Mouse (Mus musculus): ENCODE data around the gene Krtap1-5. TPM values are rescaled to one million over a fixed set of nuclear protein-coding genes. Genes with fewer than 3 reads are reported as not detected.

Gene Krtap1-5
- polyA plus RNA-seq, 1 experiment from 2014 or later = not detected

- Histone ChIP-seq H3K36me3 (no peaks in the 10 kb centered on the region), H3K4me2 (no peak overlapping the region), H3K4me1 (no peaks in the 10 kb centered on the region), H3K4me3 (no peak overlapping the region), H3K27me3 (no peaks in the 10 kb centered on the region), H3K27ac (no peak overlapping the region), H3K9me3 (no peaks in the 10 kb centered on the region), H3K9ac (no peak overlapping the region)
- 82% methylated on average over 5 of the region's 5 CpGs for WGBS
- no peak for ATAC-seq (ENCODE audit: insufficient number of reproducible peaks, insufficient read depth, low FRiP score, low TSS enrichment, low read depth)
These were observed 235 bp upstream of the Krtap1-5 start for GRCm38 (mm10) chr11:99581051-99581450.

- no peaks in the 10 kb centered on the region for H3K27me3 ChIP-seq
- H3K4me3 ChIP-seq = no peak overlapping the region
- H3K27ac ChIP-seq = no peak overlapping the region
- peak overlapping the region; percentile 53 for H3K4me2 ChIP-seq
- no peaks in the 10 kb centered on the region for H3K9me3 ChIP-seq
- WGBS = 7% methylated on average over 7 of the region's 7 CpGs
- H3K36me3 ChIP-seq = no peaks in the 10 kb centered on the region
- H3K4me1 ChIP-seq = 0 out of 2 replicates have a peak, but pooled peaks cover 2% of the 10 kb centered on the region
- ATAC-seq (ENCODE audit: insufficient number of reproducible peaks, insufficient read depth, low FRiP score, low TSS enrichment, low read depth) = no peak
- 0 out of 2 replicates have a peak overlapping the region, but pooled peaks have one; percentile 51 for H3K9ac ChIP-seq
These were observed 6.7 kb downstream of the Krtap1-5 start for GRCm38 (mm10) chr11:99574106-99574505.

GRCm38 (mm10) chr11:99573164-99573563, 7.7 kb downstream of the Krtap1-5 start:
- no peak overlapping the region for H3K27ac ChIP-seq
- no peak overlapping the region for H3K4me2 ChIP-seq
- H3K4me1 ChIP-seq = 0 out of 2 replicates have a peak, but pooled peaks cover 2% of the 10 kb centered on the region
- H3K9me3 ChIP-seq = no peaks in the 10 kb centered on the region
- 63% methylated on average over 4 of the region's 4 CpGs for WGBS
- ATAC-seq (ENCODE audit: insufficient number of reproducible peaks, insufficient read depth, low FRiP score, low TSS enrichment, low read depth) = no peak
- H3K9ac ChIP-seq = no peak overlapping the region
- H3K36me3 ChIP-seq = no peaks in the 10 kb centered on the region
- no peaks in the 10 kb centered on the region for H3K27me3 ChIP-seq
- no peak overlapping the region for H3K4me3 ChIP-seq

- 86% methylated on average over 7 of the region's 7 CpGs for WGBS
- ATAC-seq (ENCODE audit: insufficient number of reproducible peaks, insufficient read depth, low FRiP score, low TSS enrichment, low read depth) = no peak
- Histone ChIP-seq H3K4me2 (no peak within 1 kb of the TSS), H3K27me3 (no peaks in the 10 kb centered on the region), H3K27ac (no peak within 1 kb of the TSS), H3K4me3 (no peak within 1 kb of the TSS), H3K9me3 (no peaks in the 10 kb centered on the region), H3K4me1 (no peaks in the 10 kb centered on the region), H3K36me3 (no peaks in the 10 kb centered on the region), H3K9ac (no peak within 1 kb of the TSS)
These were observed 14.3 kb downstream of the Krtap1-5 start, which contains the start of gene Krtap3-1 for GRCm38 (mm10) chr11:99566530-99566929. Gene Krtap3-1 (minus strand): TSS chr11:99566630.

GRCm38 (mm10) chr11:99562580-99562979, 18.2 kb downstream of the Krtap1-5 start:
- H3K9ac ChIP-seq = no peak overlapping the region
- no peak overlapping the region for H3K4me3 ChIP-seq
- no peak overlapping the region for H3K4me2 ChIP-seq
- no peak for ATAC-seq (ENCODE audit: insufficient number of reproducible peaks, insufficient read depth, low FRiP score, low TSS enrichment, low read depth)
- H3K27ac ChIP-seq = no peak overlapping the region
- no peaks in the 10 kb centered on the region for H3K36me3 ChIP-seq
- no peaks in the 10 kb centered on the region for H3K27me3 ChIP-seq
- no peaks in the 10 kb centered on the region for H3K4me1 ChIP-seq
- WGBS = 79% methylated on average over 6 of the region's 6 CpGs
- H3K9me3 ChIP-seq = no peaks in the 10 kb centered on the region

GRCm38 (mm10) chr11:99559366-99559765, 21.4 kb downstream of the Krtap1-5 start, which contains the start of gene Gm11939:
Gene Gm11939 (minus strand): TSS chr11:99559466.
- H3K36me3 ChIP-seq = no peaks in the 10 kb centered on the region
- no peak within 1 kb of the TSS for H3K4me3 ChIP-seq
- no peak within 1 kb of the TSS for H3K4me2 ChIP-seq
- 91% methylated on average over 9 of the region's 9 CpGs for WGBS
- H3K27me3 ChIP-seq = no peaks in the 10 kb centered on the region
- H3K27ac ChIP-seq = no peak within 1 kb of the TSS
- H3K9ac ChIP-seq = no peak within 1 kb of the TSS
- no peaks in the 10 kb centered on the region for H3K9me3 ChIP-seq
- no peak for ATAC-seq (ENCODE audit: insufficient number of reproducible peaks, insufficient read depth, low FRiP score, low TSS enrichment, low read depth)
- H3K4me1 ChIP-seq = no peaks in the 10 kb centered on the region

GRCm38 (mm10) chr11:99557976-99558745, 22.7 kb downstream of the Krtap1-5 start:
- H3K36me3 ChIP-seq = no peaks in the 10 kb centered on the region
- 75% methylated on average over 3 of the region's 3 CpGs for WGBS
- no peak overlapping the region for H3K9ac ChIP-seq
- H3K27ac ChIP-seq = no peak overlapping the region
- no peak for ATAC-seq (ENCODE audit: insufficient number of reproducible peaks, insufficient read depth, low FRiP score, low TSS enrichment, low read depth)
- no peak overlapping the region for H3K4me3 ChIP-seq
- H3K9me3 ChIP-seq = no peaks in the 10 kb centered on the region
- H3K4me2 ChIP-seq = no peak overlapping the region
- no peaks in the 10 kb centered on the region for H3K27me3 ChIP-seq
- no peaks in the 10 kb centered on the region for H3K4me1 ChIP-seq

GRCm38 (mm10) chr11:99556753-99557152, 24.1 kb downstream of the Krtap1-5 start, which contains the start of gene Krtap3-2:
Gene Krtap3-2 (minus strand): TSS chr11:99556853.
- H3K4me3 ChIP-seq = no peak within 1 kb of the TSS
- H3K9ac ChIP-seq = no peak within 1 kb of the TSS
- WGBS = 87% methylated on average over 2 of the region's 2 CpGs
- no peaks in the 10 kb centered on the region for H3K27me3 ChIP-seq
- no peaks in the 10 kb centered on the region for H3K9me3 ChIP-seq
- no peak within 1 kb of the TSS for H3K4me2 ChIP-seq
- no peak for ATAC-seq (ENCODE audit: insufficient number of reproducible peaks, insufficient read depth, low FRiP score, low TSS enrichment, low read depth)
- no peaks in the 10 kb centered on the region for H3K4me1 ChIP-seq
- no peaks in the 10 kb centered on the region for H3K36me3 ChIP-seq
- no peak within 1 kb of the TSS for H3K27ac ChIP-seq

GRCm38 (mm10) chr11:99556195-99556594, 24.6 kb downstream of the Krtap1-5 start:
- Histone ChIP-seq H3K9ac (no peak overlapping the region), H3K36me3 (no peaks in the 10 kb centered on the region), H3K4me1 (no peaks in the 10 kb centered on the region), H3K4me3 (no peak overlapping the region), H3K4me2 (no peak overlapping the region), H3K27ac (no peak overlapping the region), H3K27me3 (no peaks in the 10 kb centered on the region), H3K9me3 (no peaks in the 10 kb centered on the region)
- WGBS = 88% methylated on average over 2 of the region's 2 CpGs
- no peak for ATAC-seq (ENCODE audit: insufficient number of reproducible peaks, insufficient read depth, low FRiP score, low TSS enrichment, low read depth)

GRCm38 (mm10) chr11:99550765-99551164, 30.1 kb downstream of the Krtap1-5 start, which contains the start of gene Krtap3-3:
Gene Krtap3-3 (minus strand): TSS chr11:99550865.
- no peaks in the 10 kb centered on the region for H3K27me3 ChIP-seq
- no peaks in the 10 kb centered on the region for H3K9me3 ChIP-seq
- no peak within 1 kb of the TSS for H3K27ac ChIP-seq
- H3K4me1 ChIP-seq = no peaks in the 10 kb centered on the region
- no peak within 1 kb of the TSS for H3K4me2 ChIP-seq
- no peak within 1 kb of the TSS for H3K9ac ChIP-seq
- no peaks in the 10 kb centered on the region for H3K36me3 ChIP-seq
- WGBS = 70% methylated on average over 4 of the region's 4 CpGs
- no peak for ATAC-seq (ENCODE audit: insufficient number of reproducible peaks, insufficient read depth, low FRiP score, low TSS enrichment, low read depth)
- H3K4me3 ChIP-seq = no peak within 1 kb of the TSS

- Histone ChIP-seq H3K36me3 (no peaks in the 10 kb centered on the region), H3K4me1 (no peaks in the 10 kb centered on the region), H3K9ac (no peak overlapping the region), H3K4me3 (no peak overlapping the region), H3K27ac (no peak overlapping the region), H3K4me2 (no peak overlapping the region), H3K27me3 (no peaks in the 10 kb centered on the region), H3K9me3 (no peaks in the 10 kb centered on the region)
- ATAC-seq (ENCODE audit: insufficient number of reproducible peaks, insufficient read depth, low FRiP score, low TSS enrichment, low read depth) = no peak
These were observed 32.9 kb downstream of the Krtap1-5 start for GRCm38 (mm10) chr11:99547892-99548291.

GRCm38 (mm10) chr11:99539721-99540120, 41.1 kb downstream of the Krtap1-5 start:
- Histone ChIP-seq H3K27me3 (no peaks in the 10 kb centered on the region), H3K4me2 (no peak overlapping the region), H3K4me1 (peaks cover 8% of the 10 kb centered on the region; the same call in 1 of the 2 replicates), H3K36me3 (no peaks in the 10 kb centered on the region), H3K4me3 (no peak overlapping the region), H3K9me3 (no peaks in the 10 kb centered on the region), H3K9ac (no peak overlapping the region), H3K27ac (no peak overlapping the region)
- no peak for ATAC-seq (ENCODE audit: insufficient number of reproducible peaks, insufficient read depth, low FRiP score, low TSS enrichment, low read depth)
- 44% methylated on average over 9 of the region's 9 CpGs for WGBS

All from embryonic facial prominence, embryonic 13.5 days (tissue).